19 mouse cellular contexts compared by ENCODE assay signal in the genomic region with DNA sequence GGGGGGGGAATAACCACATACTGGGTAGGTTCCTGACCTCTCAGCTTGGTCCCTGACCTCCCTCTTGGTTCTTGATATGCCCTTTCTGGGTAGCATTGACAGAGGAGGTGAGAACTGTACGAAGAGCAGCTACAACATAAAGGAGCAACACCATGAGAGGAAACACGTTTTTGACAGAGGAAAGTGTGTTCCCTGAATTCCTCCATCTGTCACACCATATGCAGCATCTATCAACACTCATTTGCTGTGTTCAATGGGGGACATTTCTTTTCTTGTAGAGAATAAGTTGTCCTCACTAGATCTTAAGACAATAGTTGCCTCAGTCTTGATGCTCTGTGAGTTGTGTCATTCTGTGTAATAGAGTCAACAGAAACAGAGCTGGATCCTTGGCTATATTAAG.
DNase-seq lines count a peak whose midpoint lies in the region; ATAC-seq and TF ChIP-seq lines count a peak whose summit lies in the region.
"Had no signal": no experiment of that assay in that cellular context is flagged by ENCODE, and none has a peak within 500 bp of the region (broad histone marks: within the 10 kb centered on the region; RNA-seq: fewer than 3 reads in every experiment).

No protein-coding gene starts in this region.

- no peak overlapping the region for H3K4me2 ChIP-seq in forebrain, postnatal 0 days (ENCODE audit: low read depth)
- H3K4me2 ChIP-seq in forebrain, embryonic 11.5 days (ENCODE audit: low read depth, low read length, severe bottlenecking): no peak overlapping the region
- H3K4me2 ChIP-seq: embryonic facial prominence, embryonic 12.5 days; forebrain, embryonic 12.5 days had no signal

- DNase-seq in forebrain, postnatal 0 days: peak; percentile 61
- DNase-seq in forebrain, embryonic 11.5 days (ENCODE audit: low spot score): no peak
- DNase-seq in layer of hippocampus, adult 11-12 months (ENCODE audit: low spot score): peak; percentile 9
- no peak for DNase-seq in layer of hippocampus, postnatal 36 days
- peak; percentile 7 for DNase-seq in layer of hippocampus, adult 9-10 months (ENCODE audit: low spot score)
- DNase-seq in layer of hippocampus, postnatal 25 days (ENCODE audit: extremely low spot score in 1 of 2, low spot score in 1 of 2): no peak
- peak; percentile 60 for DNase-seq in brain, embryonic 14.5 days (ENCODE audit: low read depth)
- DNase-seq in adrenal gland, postnatal 4 days (ENCODE audit: low spot score in 2 of 2): no peak
- DNase-seq: adrenal gland, adult 2 months; adrenal gland, postnatal 10 days; adrenal gland, postnatal 25 days; cerebellum, adult 11-12 months; cerebellum, adult 9-10 months; cerebellum, postnatal 10 days; cerebellum, postnatal 25 days had no signal

- no peak overlapping the region for H3K27ac ChIP-seq in forebrain, postnatal 0 days (ENCODE audit: low read depth, low read length)
- no peak overlapping the region for H3K27ac ChIP-seq in forebrain, embryonic 11.5 days (ENCODE audit: low read depth, low read length)
- H3K27ac ChIP-seq: embryonic facial prominence, embryonic 10.5 days; embryonic facial prominence, embryonic 12.5 days; forebrain, embryonic 12.5 days had no signal

- no peaks in the 10 kb centered on the region for H3K9me3 ChIP-seq in forebrain, postnatal 0 days (ENCODE audit: low read length)
- no peaks in the 10 kb centered on the region for H3K9me3 ChIP-seq in forebrain, embryonic 11.5 days (ENCODE audit: control insufficient read depth, low read length)
- H3K9me3 ChIP-seq: embryonic facial prominence, embryonic 10.5 days; embryonic facial prominence, embryonic 12.5 days; forebrain, embryonic 12.5 days had no signal

- no peaks in the 10 kb centered on the region for H3K4me1 ChIP-seq in forebrain, postnatal 0 days (ENCODE audit: insufficient read depth)
- no peaks in the 10 kb centered on the region for H3K4me1 ChIP-seq in forebrain, embryonic 11.5 days (replicated peaks; ENCODE audit: control insufficient read depth, insufficient read depth, low read length)
- H3K4me1 ChIP-seq: embryonic facial prominence, embryonic 10.5 days; embryonic facial prominence, embryonic 12.5 days; forebrain, embryonic 12.5 days had no signal

- ATAC-seq in forebrain, postnatal 0 days: no peak
- ATAC-seq in forebrain, embryonic 11.5 days (replicated peaks; ENCODE audit: low FRiP score): no peak
- ATAC-seq: forebrain, embryonic 16.5 days had no signal

- no peak overlapping the region for H3K4me3 ChIP-seq in forebrain, postnatal 0 days (ENCODE audit: low read depth, low read length)
- H3K4me3 ChIP-seq in forebrain, embryonic 11.5 days (ENCODE audit: low read depth, low read length): no peak overlapping the region
- H3K4me3 ChIP-seq: embryonic facial prominence, embryonic 10.5 days; embryonic facial prominence, embryonic 12.5 days; forebrain, embryonic 12.5 days had no signal

- no peak overlapping the region for H3K9ac ChIP-seq in forebrain, postnatal 0 days
- no peak overlapping the region for H3K9ac ChIP-seq in forebrain, embryonic 11.5 days (ENCODE audit: low read length)
- H3K9ac ChIP-seq: embryonic facial prominence, embryonic 12.5 days; forebrain, embryonic 12.5 days had no signal

- H3K36me3 ChIP-seq in forebrain, postnatal 0 days (ENCODE audit: insufficient read depth): no peaks in the 10 kb centered on the region
- H3K36me3 ChIP-seq in forebrain, embryonic 11.5 days (ENCODE audit: control insufficient read depth, insufficient read depth, low read length): no peaks in the 10 kb centered on the region
- H3K36me3 ChIP-seq: embryonic facial prominence, embryonic 10.5 days; embryonic facial prominence, embryonic 12.5 days; forebrain, embryonic 12.5 days had no signal

- TF ChIP-seq CTCF in forebrain, postnatal 0 days (IDR thresholded peaks at IDR 0.05; ENCODE audit: low read depth): no peak
- no peak for TF ChIP-seq CTCF in brain, embryonic 14.5 days (IDR thresholded peaks at IDR 0.05; ENCODE audit: borderline replicate concordance, extremely low read depth, insufficient read depth, insufficient read length)

- no peaks in the 10 kb centered on the region for H3K27me3 ChIP-seq in forebrain, postnatal 0 days (ENCODE audit: insufficient read depth, low read length)
- H3K27me3 ChIP-seq in forebrain, embryonic 11.5 days (ENCODE audit: control insufficient read depth, insufficient read depth, low read length): no peaks in the 10 kb centered on the region
- H3K27me3 ChIP-seq: embryonic facial prominence, embryonic 12.5 days; forebrain, embryonic 12.5 days had no signal

- TF ChIP-seq POLR2A in brain, embryonic 14.5 days (IDR thresholded peaks at IDR 0.05; ENCODE audit: borderline replicate concordance, extremely low read depth, insufficient read depth, insufficient read length, poor library complexity, severe bottlenecking): no peak

- WGBS in forebrain, postnatal 0 days: 54% methylated on average over 2 of the region's 2 CpGs
- 65% methylated on average over 2 of the region's 2 CpGs for WGBS in forebrain, embryonic 11.5 days

Comparison
In these comparisons a context has a peak if more than half of its experiments do, and no peak if none do; other contexts are left out.
1. DNase-seq: peak in forebrain, postnatal 0 days (single experiment), layer of hippocampus, adult 11-12 months (single experiment), layer of hippocampus, adult 9-10 months (single experiment) and brain, embryonic 14.5 days (single experiment); none in forebrain, embryonic 11.5 days (single experiment), layer of hippocampus, postnatal 36 days (0 of 2), layer of hippocampus, postnatal 25 days (0 of 2) and adrenal gland, postnatal 4 days (0 of 2).